Mouse (Mus musculus) G1E (cell line): Measurements from ENCODE around the gene Prss32. TPM values are rescaled to one million over a fixed set of nuclear protein-coding genes. Genes with fewer than 3 reads are reported as not detected.

Experiments used
- ATAC-seq: 2 replicates; pipeline ENCODE4 v1.8.0; 2016; ENCODE audit warnings: mild to moderate bottlenecking; ENCODE audit not compliant: insufficient number of reproducible peaks, poor library complexity, low FRiP score, severe bottlenecking; ENCODE audit errors: extremely low read depth
- DNase-seq: peaks from one replicate; pipeline ENCODE4 v3.0.0; 2012; ENCODE audit warnings: low spot score
- H3K27me3 ChIP-seq: 2 replicates; pipeline ENCODE4 v1.6.1; 2012; ENCODE audit warnings: mild to moderate bottlenecking, low read length, inconsistent platforms; ENCODE audit not compliant: insufficient read depth
- H3K36me3 ChIP-seq: replicated peaks from 2 replicates; pipeline ENCODE3; 2012; ENCODE audit warnings: mild to moderate bottlenecking, inconsistent platforms
- H3K4me1 ChIP-seq: 2 replicates; pipeline ENCODE4 v1.6.1; 2012; ENCODE audit warnings: low read depth, low read length, inconsistent platforms, mixed read lengths; ENCODE audit not compliant: insufficient read depth
- H3K4me3 ChIP-seq: 2 replicates; pipeline ENCODE4 v1.5.1; 2012; ENCODE audit warnings: low read depth, mild to moderate bottlenecking, inconsistent platforms, low read length, moderate library complexity, mixed read lengths
- H3K9me3 ChIP-seq: replicated peaks from 2 replicates; pipeline ENCODE4 v1.6.1; 2012; ENCODE audit warnings: inconsistent platforms
- CTCF ChIP-seq: IDR thresholded peaks from 2 replicates; pipeline ENCODE4 v1.5.1; 2012; ENCODE audit warnings: low read depth, low read length, inconsistent platforms, mixed read lengths
- GATA1 ChIP-seq: IDR thresholded peaks from 2 replicates; pipeline ENCODE4 v1.6.1; 2012; ENCODE audit warnings: borderline replicate concordance, low read length, inconsistent platforms, mixed read lengths
- GATA2 ChIP-seq: IDR thresholded peaks from 2 replicates; pipeline ENCODE4 v1.6.1; 2012; ENCODE audit warnings: low read depth, low read length, inconsistent platforms, borderline replicate concordance
- POLR2AphosphoS5 ChIP-seq: IDR thresholded peaks from 2 replicates; pipeline ENCODE4 v1.6.1; 2012; ENCODE audit warnings: low read depth, low read length, inconsistent platforms; ENCODE audit not compliant: insufficient replicate concordance
- TAL1 ChIP-seq: conservative IDR thresholded peaks from 2 replicates; pipeline ENCODE4 v1.6.1; 2012; ENCODE audit warnings: low read depth, low read length, inconsistent platforms, mixed read lengths
- polyA plus RNA-seq: library from polyadenylated mRNA; stranded (reverse); fragments of >175 nt; gene quantifications from 2 replicates; pipeline ENCODE4 v1.2.3, GENCODE M21; 2012
- total RNA-seq, 2 experiments: library from RNA; stranded (forward) in 1 of 2; stranded (reverse) in 1 of 2; fragments of 200-1000 nt in 1 of 2; fragments of >200 nt in 1 of 2; fragmentation: Nextera tagmentation in 1 of 2; gene quantifications; 2 replicates each; pipeline ENCODE4 v1.2.3; 2014 to 2017

Prss32 gene
- total RNA-seq (2014; fragmentation: Nextera tagmentation) = not detected in 2 replicates
- 0.05 TPM in 1 of 2 replicates, not detected in the other for total RNA-seq (2017)
- not detected in 2 replicates for polyA plus RNA-seq

GRCm38 (mm10) chr17:23843812-23844273 lies at the start of gene Prss32, which contains the start of gene Prss41:
TSS of gene Prss32 (plus strand) at chr17:23843855.
TSS of gene Prss41 (minus strand) at chr17:23844172.
- no peaks in the 10 kb centered on the region for H3K9me3 ChIP-seq
- H3K36me3 ChIP-seq = no peaks in the 10 kb centered on the region
- no peaks in the 10 kb centered on the region for H3K4me1 ChIP-seq
- no peak for DNase-seq
- no peak for TF ChIP-seq POLR2AphosphoS5
- TF ChIP-seq GATA2 = no peak
- TF ChIP-seq GATA1 = no peak
- 0 out of 2 replicates have a peak, but pooled peaks have one; percentile 17 for TF ChIP-seq CTCF
- no peak for TF ChIP-seq TAL1
- no peak for ATAC-seq
- peaks cover 13% of the 10 kb centered on the region for H3K27me3 ChIP-seq
- no peak within 1 kb of the TSS for H3K4me3 ChIP-seq

DNA sequence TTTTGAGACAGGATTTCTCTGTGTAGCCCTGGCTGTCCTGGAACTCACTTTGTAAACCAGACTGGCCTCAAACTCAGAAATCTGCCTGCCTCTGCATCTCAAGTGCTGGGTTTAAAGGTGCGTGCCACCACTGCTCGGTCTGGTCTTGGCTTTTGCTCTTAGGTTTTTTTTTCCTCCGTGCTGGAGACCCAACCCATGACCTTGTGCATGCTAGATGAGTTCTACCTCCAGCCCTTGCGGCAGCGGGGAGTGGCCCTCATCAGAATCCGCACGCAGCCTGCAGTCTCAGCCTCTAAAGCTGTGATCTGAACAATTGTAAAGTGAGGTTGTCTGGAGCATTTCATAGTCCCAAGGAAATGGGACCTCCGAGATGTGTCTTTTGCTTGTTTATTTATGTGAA lies 48.3 kb upstream of the Prss32 start:
- Histone ChIP-seq H3K9me3 (no peaks in the 10 kb centered on the region), H3K27me3 (peaks cover 26% of the 10 kb centered on the region), H3K36me3 (no peaks in the 10 kb centered on the region), H3K4me1 (no peaks in the 10 kb centered on the region), H3K4me3 (no peak overlapping the region)
- ATAC-seq = no peak
- no peak for DNase-seq
- TF ChIP-seq GATA2 = no peak
- no peak for TF ChIP-seq GATA1
- no peak for TF ChIP-seq POLR2AphosphoS5
- TF ChIP-seq CTCF = no peak
- no peak for TF ChIP-seq TAL1

GRCm38 (mm10) chr17:23797316-23797715 lies 46.3 kb upstream of the Prss32 start:
- no peak for ATAC-seq
- TF ChIP-seq CTCF = no peak
- TF ChIP-seq GATA2 = no peak
- TF ChIP-seq TAL1 = no peak
- no peak for TF ChIP-seq POLR2AphosphoS5
- no peak for TF ChIP-seq GATA1

GRCm38 (mm10) chr17:23801627-23802026 lies 42.0 kb upstream of the Prss32 start:
- Histone ChIP-seq H3K4me3 (no peak overlapping the region; the same call in 1 of the 2 replicates), H3K9me3 (no peaks in the 10 kb centered on the region), H3K4me1 (peaks cover 21% of the 10 kb centered on the region), H3K36me3 (peaks cover 5% of the 10 kb centered on the region), H3K27me3 (no peaks in the 10 kb centered on the region)
- no peak for TF ChIP-seq CTCF
- no peak for TF ChIP-seq TAL1
- no peak for TF ChIP-seq GATA1
- no peak for TF ChIP-seq POLR2AphosphoS5
- no peak for TF ChIP-seq GATA2
- ATAC-seq (no peak), DNase-seq (no peak)

More at GRCm38 (mm10) chr17:23797316-23797715, 46.3 kb upstream of the Prss32 start:
- Histone ChIP-seq H3K4me1 (peaks cover 5% of the 10 kb centered on the region), H3K9me3 (no peaks in the 10 kb centered on the region), H3K36me3 (no peaks in the 10 kb centered on the region), H3K4me3 (no peak overlapping the region), H3K27me3 (peaks cover 10% of the 10 kb centered on the region)
- no peak for DNase-seq

DNA sequence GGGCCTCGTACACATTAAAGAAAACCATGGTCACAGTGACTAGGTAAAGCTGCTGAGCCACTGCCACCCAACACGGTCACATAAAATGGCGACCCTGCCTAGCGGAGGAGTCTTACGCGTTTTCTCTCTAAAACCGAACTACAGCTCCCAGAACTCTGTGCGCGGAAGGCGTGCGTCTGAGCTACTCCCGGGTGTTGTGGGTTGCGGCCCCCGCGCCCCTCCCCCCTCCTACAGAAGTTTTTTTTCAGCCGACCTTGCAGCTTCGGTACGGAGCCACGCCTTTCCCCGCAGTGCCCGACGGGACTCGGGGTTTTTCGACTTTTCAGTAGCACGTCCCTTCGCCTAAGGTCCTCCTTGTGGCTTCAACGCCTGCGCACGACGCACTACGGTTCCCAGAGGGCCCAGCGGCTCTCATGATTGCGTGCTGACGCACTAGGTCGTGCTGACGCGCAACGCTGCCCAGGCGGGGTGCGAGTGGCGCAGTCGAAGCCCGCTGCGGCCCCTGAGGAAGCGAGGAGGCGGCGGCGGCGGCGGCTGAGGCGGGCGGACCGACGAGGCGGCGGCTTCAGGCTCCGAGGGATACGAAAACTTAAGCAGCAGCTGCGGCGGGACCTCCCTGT lies 40.8 kb upstream of the Prss32 start:
- TF ChIP-seq TAL1 (no peak), GATA1 (no peak), CTCF (no peak), POLR2AphosphoS5 (no peak), GATA2 (no peak)
- ATAC-seq = peak; percentile 93
- peak overlapping the region; percentile 87 for H3K4me3 ChIP-seq
- peaks cover 18% of the 10 kb centered on the region for H3K36me3 ChIP-seq
- H3K4me1 ChIP-seq = peaks cover 27% of the 10 kb centered on the region
- no peaks in the 10 kb centered on the region for H3K9me3 ChIP-seq
- peak; percentile 81 for DNase-seq
- H3K27me3 ChIP-seq = no peaks in the 10 kb centered on the region

GRCm38 (mm10) chr17:23803366-23804041 lies 40.2 kb upstream of the Prss32 start:
- ATAC-seq (no peak), DNase-seq (peak; percentile 65)
- Histone ChIP-seq H3K4me1 (peaks cover 27% of the 10 kb centered on the region), H3K36me3 (peaks cover 24% of the 10 kb centered on the region), H3K27me3 (no peaks in the 10 kb centered on the region), H3K9me3 (no peaks in the 10 kb centered on the region), H3K4me3 (peak overlapping the region; percentile 87)
- TF ChIP-seq TAL1 (no peak), CTCF (no peak), POLR2AphosphoS5 (no peak), GATA1 (no peak)
